In genomic region chr3:92825808-92826207, GRCm38 (mm10) we compare ENCODE assay signal across 33 mouse cellular contexts. TPM values are rescaled to one million over a fixed set of nuclear protein-coding genes. Genes with fewer than 3 reads are reported as not detected.
DNase-seq lines count a peak whose midpoint lies in the region; ATAC-seq and TF ChIP-seq lines count a peak whose summit lies in the region.
"Had no signal": no experiment of that assay in that cellular context is flagged by ENCODE, and none has a peak within 500 bp of the region (broad histone marks: within the 10 kb centered on the region; RNA-seq: fewer than 3 reads in every experiment).

No protein-coding gene starts in this region.

- H3K9ac ChIP-seq in forebrain, postnatal 0 days = no peak overlapping the region
- H3K9ac ChIP-seq in forebrain, embryonic 11.5 days (ENCODE audit: low read length) = no peak overlapping the region
- H3K9ac ChIP-seq in kidney, embryonic 16.5 days (replicated peaks; ENCODE audit: low read length) = no peak overlapping the region
- no peak overlapping the region for H3K9ac ChIP-seq in midbrain, postnatal 0 days (replicated peaks; ENCODE audit: low read length, poor library complexity, severe bottlenecking)
- H3K9ac ChIP-seq in midbrain, embryonic 11.5 days (ENCODE audit: low read length) = no peak overlapping the region
- H3K9ac ChIP-seq: forebrain, embryonic 12.5 days; limb, embryonic 13.5 days; liver, embryonic 12.5 days; midbrain, embryonic 13.5 days had no signal

- WGBS in forebrain, postnatal 0 days = 24% methylated on average over 1 of the region's 1 CpGs
- 43% methylated on average over 1 of the region's 1 CpGs for WGBS in forebrain, embryonic 11.5 days
- WGBS in kidney, embryonic 16.5 days = 42% methylated on average over 1 of the region's 1 CpGs
- 13% methylated on average over 1 of the region's 1 CpGs for WGBS in midbrain, postnatal 0 days
- 42% methylated on average over 1 of the region's 1 CpGs for WGBS in midbrain, embryonic 11.5 days

- ATAC-seq in forebrain, postnatal 0 days = peak; percentile 40; the same call in 1 of the 2 replicates
- no peak for ATAC-seq in forebrain, embryonic 11.5 days (replicated peaks; ENCODE audit: low FRiP score)
- no peak for ATAC-seq in kidney, embryonic 16.5 days (ENCODE audit: low FRiP score, low TSS enrichment)
- no peak for ATAC-seq in midbrain, postnatal 0 days (ENCODE audit: low FRiP score)
- ATAC-seq in midbrain, embryonic 11.5 days (ENCODE audit: low FRiP score) = no peak
- ATAC-seq in CD4-positive, CD25-positive, alpha-beta regulatory T cell, adult 4 months = no peak
- no peak for ATAC-seq in granulocyte monocyte progenitor cell, adult 5-6 weeks (replicated peaks; ENCODE audit: poor library complexity, severe bottlenecking)
- ATAC-seq: liver, embryonic 12.5 days; midbrain, embryonic 13.5 days had no signal

- no peaks in the 10 kb centered on the region for H3K9me3 ChIP-seq in forebrain, postnatal 0 days (ENCODE audit: low read length)
- no peaks in the 10 kb centered on the region for H3K9me3 ChIP-seq in forebrain, embryonic 11.5 days (ENCODE audit: control insufficient read depth, low read length)
- no peaks in the 10 kb centered on the region for H3K9me3 ChIP-seq in kidney, embryonic 16.5 days (ENCODE audit: low read length)
- no peaks in the 10 kb centered on the region for H3K9me3 ChIP-seq in midbrain, postnatal 0 days (ENCODE audit: low read length)
- H3K9me3 ChIP-seq in midbrain, embryonic 11.5 days (ENCODE audit: control insufficient read depth, low read length) = no peaks in the 10 kb centered on the region
- H3K9me3 ChIP-seq: forebrain, embryonic 12.5 days; hindbrain, embryonic 10.5 days; limb, embryonic 13.5 days; midbrain, embryonic 13.5 days had no signal

- no peaks in the 10 kb centered on the region for H3K36me3 ChIP-seq in forebrain, postnatal 0 days (ENCODE audit: insufficient read depth)
- H3K36me3 ChIP-seq in forebrain, embryonic 11.5 days (ENCODE audit: control insufficient read depth, insufficient read depth, low read length) = no peaks in the 10 kb centered on the region
- H3K36me3 ChIP-seq in kidney, embryonic 16.5 days (ENCODE audit: insufficient read depth, low read length) = no peaks in the 10 kb centered on the region
- no peaks in the 10 kb centered on the region for H3K36me3 ChIP-seq in midbrain, postnatal 0 days (ENCODE audit: insufficient read depth, low read length)
- no peaks in the 10 kb centered on the region for H3K36me3 ChIP-seq in midbrain, embryonic 11.5 days (ENCODE audit: control insufficient read depth, insufficient read depth, low read length)
- H3K36me3 ChIP-seq: forebrain, embryonic 12.5 days; hindbrain, embryonic 10.5 days; limb, embryonic 13.5 days; liver, embryonic 12.5 days; midbrain, embryonic 13.5 days had no signal

- H3K4me2 ChIP-seq in forebrain, postnatal 0 days (ENCODE audit: low read depth) = no peak overlapping the region
- H3K4me2 ChIP-seq in forebrain, embryonic 11.5 days (ENCODE audit: low read depth, low read length, severe bottlenecking) = no peak overlapping the region
- no peak overlapping the region for H3K4me2 ChIP-seq in kidney, embryonic 16.5 days (replicated peaks; ENCODE audit: low read depth, low read length)
- no peak overlapping the region for H3K4me2 ChIP-seq in midbrain, postnatal 0 days (ENCODE audit: low read depth, low read length, poor library complexity, severe bottlenecking)
- H3K4me2 ChIP-seq in midbrain, embryonic 11.5 days = no peak overlapping the region
- H3K4me2 ChIP-seq: forebrain, embryonic 12.5 days; heart, embryonic 11.5 days; limb, embryonic 13.5 days; liver, embryonic 12.5 days; midbrain, embryonic 13.5 days had no signal

- no peak overlapping the region for H3K4me3 ChIP-seq in forebrain, postnatal 0 days (ENCODE audit: low read depth, low read length)
- no peak overlapping the region for H3K4me3 ChIP-seq in forebrain, embryonic 11.5 days (ENCODE audit: low read depth, low read length)
- no peak overlapping the region for H3K4me3 ChIP-seq in kidney, embryonic 16.5 days (ENCODE audit: low read length)
- H3K4me3 ChIP-seq in midbrain, postnatal 0 days (ENCODE audit: low read depth, low read length) = no peak overlapping the region
- H3K4me3 ChIP-seq in midbrain, embryonic 11.5 days (ENCODE audit: low read depth, low read length) = no peak overlapping the region
- H3K4me3 ChIP-seq: forebrain, embryonic 12.5 days; hindbrain, embryonic 10.5 days; limb, embryonic 13.5 days; liver, embryonic 12.5 days; midbrain, embryonic 13.5 days had no signal

- no peak overlapping the region for H3K27ac ChIP-seq in forebrain, postnatal 0 days (ENCODE audit: low read depth, low read length)
- H3K27ac ChIP-seq in forebrain, embryonic 11.5 days (ENCODE audit: low read depth, low read length) = no peak overlapping the region
- no peak overlapping the region for H3K27ac ChIP-seq in kidney, embryonic 16.5 days (ENCODE audit: low read length)
- H3K27ac ChIP-seq in midbrain, postnatal 0 days (ENCODE audit: low read depth, low read length) = no peak overlapping the region
- H3K27ac ChIP-seq in midbrain, embryonic 11.5 days (ENCODE audit: low read depth, low read length) = no peak overlapping the region
- H3K27ac ChIP-seq: forebrain, embryonic 12.5 days; hindbrain, embryonic 10.5 days; limb, embryonic 13.5 days; liver, embryonic 12.5 days; midbrain, embryonic 13.5 days had no signal

- DNase-seq in forebrain, postnatal 0 days = no peak
- DNase-seq in forebrain, embryonic 11.5 days (ENCODE audit: low spot score) = no peak
- peak; percentile 1 for DNase-seq in kidney, adult 9 months
- DNase-seq in midbrain, postnatal 0 days (ENCODE audit: low spot score) = peak; percentile 14
- no peak for DNase-seq in midbrain, embryonic 11.5 days (ENCODE audit: low spot score, missing footprints)
- DNase-seq: adrenal gland, postnatal 14 days; cerebellum, adult 9-10 months; heart, postnatal 10 days; kidney, adult 8-10 months; lung, adult 18-20 months; lung, postnatal 14 days; right cerebral cortex, postnatal 25 days; spleen, adult 18-20 months had no signal

- no peaks in the 10 kb centered on the region for H3K4me1 ChIP-seq in forebrain, postnatal 0 days (ENCODE audit: insufficient read depth)
- H3K4me1 ChIP-seq in forebrain, embryonic 11.5 days (replicated peaks; ENCODE audit: control insufficient read depth, insufficient read depth, low read length) = no peaks in the 10 kb centered on the region
- no peaks in the 10 kb centered on the region for H3K4me1 ChIP-seq in kidney, embryonic 16.5 days (ENCODE audit: insufficient read depth, low read length)
- H3K4me1 ChIP-seq in midbrain, postnatal 0 days (ENCODE audit: insufficient read depth, low read length) = no peaks in the 10 kb centered on the region
- no peaks in the 10 kb centered on the region for H3K4me1 ChIP-seq in midbrain, embryonic 11.5 days (ENCODE audit: control insufficient read depth, insufficient read depth, low read length)
- H3K4me1 ChIP-seq: forebrain, embryonic 12.5 days; hindbrain, embryonic 10.5 days; limb, embryonic 13.5 days; liver, embryonic 12.5 days; midbrain, embryonic 13.5 days had no signal

- H3K27me3 ChIP-seq in forebrain, postnatal 0 days (ENCODE audit: insufficient read depth, low read length) = no peaks in the 10 kb centered on the region
- no peaks in the 10 kb centered on the region for H3K27me3 ChIP-seq in forebrain, embryonic 11.5 days (ENCODE audit: control insufficient read depth, insufficient read depth, low read length)
- H3K27me3 ChIP-seq in kidney, embryonic 16.5 days (ENCODE audit: insufficient read depth, low read length) = no peaks in the 10 kb centered on the region
- H3K27me3 ChIP-seq in midbrain, postnatal 0 days (ENCODE audit: insufficient read depth, low read length) = no peaks in the 10 kb centered on the region
- H3K27me3 ChIP-seq in midbrain, embryonic 11.5 days (ENCODE audit: control insufficient read depth, insufficient read depth, low read length) = no peaks in the 10 kb centered on the region
- H3K27me3 ChIP-seq: forebrain, embryonic 12.5 days; limb, embryonic 13.5 days; liver, embryonic 12.5 days; midbrain, embryonic 13.5 days had no signal

- TF ChIP-seq CTCF in forebrain, postnatal 0 days (IDR thresholded peaks at IDR 0.05; ENCODE audit: low read depth) = peak; percentile 46
- TF ChIP-seq CTCF in midbrain, postnatal 0 days (IDR thresholded peaks at IDR 0.05) = peak; percentile 60

RNA-seq across cellular contexts. Expression of gene Kprp, which starts 1.2 kb away (rescaled TPM):
- not detected in 2 replicates for total RNA-seq in forebrain, postnatal 0 days (2014; rRNA removed)
- polyA plus RNA-seq in forebrain, postnatal 0 days (2015; fragmentation: Nextera tagmentation; extraction: Ambion mirVana) = not detected in 2 replicates
- polyA plus RNA-seq in forebrain, embryonic 11.5 days (2014; fragmentation: Nextera tagmentation; extraction: Ambion mirVana) = not detected in 2 replicates
- 0.07 TPM in 1 of 2 replicates, not detected in the other for polyA plus RNA-seq in kidney, embryonic 16.5 days (2015; fragmentation: Nextera tagmentation; extraction: Ambion mirVana)
- total RNA-seq in midbrain, postnatal 0 days (2014; rRNA removed) = 0.82 TPM in 1 of 2 replicates, not detected in the other
- polyA plus RNA-seq in midbrain, postnatal 0 days (2015; fragmentation: Nextera tagmentation; extraction: Ambion mirVana) = not detected in 2 replicates
- not detected in 2 replicates for polyA plus RNA-seq in midbrain, embryonic 11.5 days (2014; fragmentation: Nextera tagmentation; extraction: Ambion mirVana)
- not detected for polyA plus RNA-seq in CD4-positive, CD25-positive, alpha-beta regulatory T cell, adult 4 months (2017; shearing (Covaris generic))
- not detected in 2 replicates for total RNA-seq in granulocyte monocyte progenitor cell, adult 5-6 weeks (2014; fragmentation: Nextera tagmentation)
- not detected in 2 replicates for total RNA-seq in granulocyte monocyte progenitor cell, adult 5-6 weeks (2017)
- total RNA-seq: adrenal gland, postnatal 14 days; gastrocnemius, adult 8-10 months; heart, postnatal 10 days; layer of hippocampus, postnatal 10 days; left cerebral cortex, postnatal 10 days; megakaryocyte, adult 5-6 weeks; MEL had no signal
- polyA plus RNA-seq: brain, embryonic 14.5 days; forebrain, embryonic 12.5 days; frontal cortex, adult 2 months; gonadal fat pad, adult 2 months; heart, embryonic 11.5 days; hindbrain, embryonic 10.5 days; limb, embryonic 13.5 days; liver, embryonic 12.5 days; midbrain, embryonic 13.5 days; neural tube, embryonic 11.5 days; testis, adult 2 months; urinary bladder, adult 2 months had no signal

RNA-seq across cellular contexts. Expression of gene Lce1k, which starts 18.1 kb away (rescaled TPM):
- total RNA-seq in forebrain, postnatal 0 days (2014; rRNA removed) = not detected in 2 replicates
- polyA plus RNA-seq in forebrain, postnatal 0 days (2015; fragmentation: Nextera tagmentation; extraction: Ambion mirVana) = not detected in 2 replicates
- polyA plus RNA-seq in forebrain, embryonic 11.5 days (2014; fragmentation: Nextera tagmentation; extraction: Ambion mirVana) = not detected in 2 replicates
- polyA plus RNA-seq in kidney, embryonic 16.5 days (2015; fragmentation: Nextera tagmentation; extraction: Ambion mirVana) = not detected in 2 replicates
- not detected in 2 replicates for total RNA-seq in midbrain, postnatal 0 days (2014; rRNA removed)
- polyA plus RNA-seq in midbrain, postnatal 0 days (2015; fragmentation: Nextera tagmentation; extraction: Ambion mirVana) = not detected in 2 replicates
- not detected in 2 replicates for polyA plus RNA-seq in midbrain, embryonic 11.5 days (2014; fragmentation: Nextera tagmentation; extraction: Ambion mirVana)
- not detected for polyA plus RNA-seq in CD4-positive, CD25-positive, alpha-beta regulatory T cell, adult 4 months (2017; shearing (Covaris generic))
- not detected in 2 replicates for total RNA-seq in granulocyte monocyte progenitor cell, adult 5-6 weeks (2014; fragmentation: Nextera tagmentation)
- total RNA-seq in granulocyte monocyte progenitor cell, adult 5-6 weeks (2017) = not detected in 2 replicates
- total RNA-seq: adrenal gland, postnatal 14 days; gastrocnemius, adult 8-10 months; heart, postnatal 10 days; layer of hippocampus, postnatal 10 days; left cerebral cortex, postnatal 10 days; megakaryocyte, adult 5-6 weeks; MEL had no signal
- polyA plus RNA-seq: brain, embryonic 14.5 days; forebrain, embryonic 12.5 days; frontal cortex, adult 2 months; gonadal fat pad, adult 2 months; heart, embryonic 11.5 days; hindbrain, embryonic 10.5 days; limb, embryonic 13.5 days; liver, embryonic 12.5 days; midbrain, embryonic 13.5 days; neural tube, embryonic 11.5 days; testis, adult 2 months; urinary bladder, adult 2 months had no signal

RNA-seq across cellular contexts. Expression of gene Lce1l, which starts 25.3 kb away (rescaled TPM):
- total RNA-seq in forebrain, postnatal 0 days (2014; rRNA removed) = not detected in 2 replicates
- not detected in 2 replicates for polyA plus RNA-seq in forebrain, postnatal 0 days (2015; fragmentation: Nextera tagmentation; extraction: Ambion mirVana)
- polyA plus RNA-seq in forebrain, embryonic 11.5 days (2014; fragmentation: Nextera tagmentation; extraction: Ambion mirVana) = not detected in 2 replicates
- polyA plus RNA-seq in kidney, embryonic 16.5 days (2015; fragmentation: Nextera tagmentation; extraction: Ambion mirVana) = not detected in 2 replicates
- total RNA-seq in midbrain, postnatal 0 days (2014; rRNA removed) = not detected in 2 replicates
- not detected in 2 replicates for polyA plus RNA-seq in midbrain, postnatal 0 days (2015; fragmentation: Nextera tagmentation; extraction: Ambion mirVana)
- not detected in 2 replicates for polyA plus RNA-seq in midbrain, embryonic 11.5 days (2014; fragmentation: Nextera tagmentation; extraction: Ambion mirVana)
- not detected for polyA plus RNA-seq in CD4-positive, CD25-positive, alpha-beta regulatory T cell, adult 4 months (2017; shearing (Covaris generic))
- total RNA-seq in granulocyte monocyte progenitor cell, adult 5-6 weeks (2014; fragmentation: Nextera tagmentation) = not detected in 2 replicates
- total RNA-seq in granulocyte monocyte progenitor cell, adult 5-6 weeks (2017) = not detected in 2 replicates
- total RNA-seq: adrenal gland, postnatal 14 days; gastrocnemius, adult 8-10 months; heart, postnatal 10 days; layer of hippocampus, postnatal 10 days; left cerebral cortex, postnatal 10 days; megakaryocyte, adult 5-6 weeks; MEL had no signal
- polyA plus RNA-seq: brain, embryonic 14.5 days; forebrain, embryonic 12.5 days; frontal cortex, adult 2 months; gonadal fat pad, adult 2 months; heart, embryonic 11.5 days; hindbrain, embryonic 10.5 days; limb, embryonic 13.5 days; liver, embryonic 12.5 days; midbrain, embryonic 13.5 days; neural tube, embryonic 11.5 days; testis, adult 2 months; urinary bladder, adult 2 months had no signal

RNA-seq across cellular contexts. Expression of gene Lce1j, which starts 35.5 kb away (rescaled TPM):
- not detected in 2 replicates for total RNA-seq in forebrain, postnatal 0 days (2014; rRNA removed)
- polyA plus RNA-seq in forebrain, postnatal 0 days (2015; fragmentation: Nextera tagmentation; extraction: Ambion mirVana) = not detected in 2 replicates
- polyA plus RNA-seq in forebrain, embryonic 11.5 days (2014; fragmentation: Nextera tagmentation; extraction: Ambion mirVana) = not detected in 2 replicates
- polyA plus RNA-seq in kidney, embryonic 16.5 days (2015; fragmentation: Nextera tagmentation; extraction: Ambion mirVana) = not detected in 2 replicates
- total RNA-seq in midbrain, postnatal 0 days (2014; rRNA removed) = not detected in 2 replicates
- polyA plus RNA-seq in midbrain, postnatal 0 days (2015; fragmentation: Nextera tagmentation; extraction: Ambion mirVana) = not detected in 2 replicates
- polyA plus RNA-seq in midbrain, embryonic 11.5 days (2014; fragmentation: Nextera tagmentation; extraction: Ambion mirVana) = not detected in 2 replicates
- not detected for polyA plus RNA-seq in CD4-positive, CD25-positive, alpha-beta regulatory T cell, adult 4 months (2017; shearing (Covaris generic))
- not detected in 2 replicates for total RNA-seq in granulocyte monocyte progenitor cell, adult 5-6 weeks (2014; fragmentation: Nextera tagmentation)
- total RNA-seq in granulocyte monocyte progenitor cell, adult 5-6 weeks (2017) = not detected in 2 replicates
- total RNA-seq: adrenal gland, postnatal 14 days; gastrocnemius, adult 8-10 months; heart, postnatal 10 days; layer of hippocampus, postnatal 10 days; left cerebral cortex, postnatal 10 days; megakaryocyte, adult 5-6 weeks; MEL had no signal
- polyA plus RNA-seq: brain, embryonic 14.5 days; forebrain, embryonic 12.5 days; frontal cortex, adult 2 months; gonadal fat pad, adult 2 months; heart, embryonic 11.5 days; hindbrain, embryonic 10.5 days; limb, embryonic 13.5 days; liver, embryonic 12.5 days; midbrain, embryonic 13.5 days; neural tube, embryonic 11.5 days; testis, adult 2 months; urinary bladder, adult 2 months had no signal

RNA-seq across cellular contexts. Expression of gene 2310050C09Rik, which starts 44.2 kb away (rescaled TPM):
- total RNA-seq in forebrain, postnatal 0 days (2014; rRNA removed) = not detected in 2 replicates
- not detected in 2 replicates for polyA plus RNA-seq in forebrain, postnatal 0 days (2015; fragmentation: Nextera tagmentation; extraction: Ambion mirVana)
- polyA plus RNA-seq in forebrain, embryonic 11.5 days (2014; fragmentation: Nextera tagmentation; extraction: Ambion mirVana) = not detected in 2 replicates
- polyA plus RNA-seq in kidney, embryonic 16.5 days (2015; fragmentation: Nextera tagmentation; extraction: Ambion mirVana) = not detected in 2 replicates
- 0.71 TPM in 1 of 2 replicates, not detected in the other for total RNA-seq in midbrain, postnatal 0 days (2014; rRNA removed)
- polyA plus RNA-seq in midbrain, postnatal 0 days (2015; fragmentation: Nextera tagmentation; extraction: Ambion mirVana) = not detected in 2 replicates
- not detected in 2 replicates for polyA plus RNA-seq in midbrain, embryonic 11.5 days (2014; fragmentation: Nextera tagmentation; extraction: Ambion mirVana)
- polyA plus RNA-seq in CD4-positive, CD25-positive, alpha-beta regulatory T cell, adult 4 months (2017; shearing (Covaris generic)) = not detected
- total RNA-seq in granulocyte monocyte progenitor cell, adult 5-6 weeks (2014; fragmentation: Nextera tagmentation) = not detected in 2 replicates
- not detected in 2 replicates for total RNA-seq in granulocyte monocyte progenitor cell, adult 5-6 weeks (2017)
- total RNA-seq: adrenal gland, postnatal 14 days; gastrocnemius, adult 8-10 months; heart, postnatal 10 days; layer of hippocampus, postnatal 10 days; left cerebral cortex, postnatal 10 days; megakaryocyte, adult 5-6 weeks; MEL had no signal
- polyA plus RNA-seq: brain, embryonic 14.5 days; forebrain, embryonic 12.5 days; frontal cortex, adult 2 months; gonadal fat pad, adult 2 months; heart, embryonic 11.5 days; hindbrain, embryonic 10.5 days; liver, embryonic 12.5 days; midbrain, embryonic 13.5 days; neural tube, embryonic 11.5 days; testis, adult 2 months; urinary bladder, adult 2 months had no signal

Comparison
In these comparisons a context has a peak if more than half of its experiments do, and no peak if none do; other contexts are left out.
1. DNase-seq: peak in kidney, adult 9 months (single experiment) and midbrain, postnatal 0 days (single experiment); none in forebrain, postnatal 0 days (single experiment), forebrain, embryonic 11.5 days (single experiment) and midbrain, embryonic 11.5 days (single experiment).